Mouse (Mus musculus) thymus, adult 2 months (tissue): Measurements from ENCODE around the gene Gramd1b. TPM values are rescaled to one million over a fixed set of nuclear protein-coding genes. Genes with fewer than 3 reads are reported as not detected.

Experiments
- DNase-seq: peaks from one replicate; pipeline ENCODE4 v3.0.0; 2021
- H3K27ac ChIP-seq: fragments of 200-500 bp; 2 replicates; pipeline ENCODE4 v1.5.1; 2012; ENCODE audit warnings: low read length, control low read depth; ENCODE audit not compliant: control insufficient read depth, insufficient read depth
- H3K27me3 ChIP-seq: fragments of 200-500 bp; 2 replicates; pipeline ENCODE4 v1.6.1; 2012; ENCODE audit warnings: mild to moderate bottlenecking, low read length, moderate library complexity, mixed read lengths; ENCODE audit not compliant: control insufficient read depth, insufficient read depth
- H3K36me3 ChIP-seq: fragments of 200-500 bp; 2 replicates; pipeline ENCODE4 v1.6.1; 2012; ENCODE audit warnings: mild to moderate bottlenecking, low read length, moderate library complexity; ENCODE audit not compliant: control insufficient read depth, insufficient read depth
- H3K4me1 ChIP-seq: fragments of 200-500 bp; replicated peaks from 2 replicates; pipeline ENCODE4 v1.6.1; 2012; ENCODE audit warnings: low read length; ENCODE audit not compliant: control insufficient read depth, insufficient read depth
- H3K4me3 ChIP-seq: fragments of 200-500 bp; 2 replicates; pipeline ENCODE4 v1.5.1; 2012; ENCODE audit warnings: mild to moderate bottlenecking, low read length, control low read depth, moderate library complexity; ENCODE audit not compliant: control insufficient read depth, insufficient read depth
- CTCF ChIP-seq: fragments of 200-500 bp; IDR thresholded peaks from 2 replicates; pipeline ENCODE4 v1.5.1; 2012; ENCODE audit warnings: mild to moderate bottlenecking, control low read depth, low read length, moderate library complexity, borderline replicate concordance; ENCODE audit not compliant: control insufficient read depth, poor library complexity, insufficient read depth; ENCODE audit errors: extremely low read depth
- POLR2A ChIP-seq: fragments of 200-500 bp; IDR thresholded peaks from 2 replicates; pipeline ENCODE4 v1.6.1; 2012; ENCODE audit warnings: mild to moderate bottlenecking, low read length, control low read depth, moderate library complexity; ENCODE audit not compliant: control insufficient read depth, poor library complexity, insufficient read depth; ENCODE audit errors: extremely low read depth
- WGBS: fragments of 180-500 bp; shearing (Covaris S2); methylation state at CpG from one replicate; pipeline ENCODE4 v1.1.7; 2018; 5-methylcytosine and 5-hydroxymethylcytosine counted together
- polyA plus RNA-seq: library from polyadenylated mRNA; depleted of rRNA; stranded (reverse); fragments of >200 nt; gene quantifications from 2 replicates; pipeline ENCODE4 v1.2.3, GENCODE M21; 2012

Gene Gramd1b
- polyA plus RNA-seq, 1 experiment: 43.0 TPM

GRCm38 (mm10) chr9:40438731-40439526 is 92.3 kb downstream of the Gramd1b start:
- Histone ChIP-seq H3K27ac (no peak overlapping the region), H3K36me3 (no peaks in the 10 kb centered on the region), H3K4me1 (0 out of 2 replicates have a peak, but pooled peaks cover 3% of the 10 kb centered on the region), H3K4me3 (no peak overlapping the region), H3K27me3 (no peaks in the 10 kb centered on the region)
- no peak for TF ChIP-seq POLR2A
- no peak for TF ChIP-seq CTCF
- DNase-seq: no peak
- 87% methylated on average over 12 of the region's 12 CpGs for WGBS

GRCm38 (mm10) chr9:40437891-40438290 is 93.3 kb downstream of the Gramd1b start:
- Histone ChIP-seq H3K36me3 (no peaks in the 10 kb centered on the region), H3K4me1 (0 out of 2 replicates have a peak, but pooled peaks cover 3% of the 10 kb centered on the region), H3K27ac (no peak overlapping the region), H3K27me3 (no peaks in the 10 kb centered on the region), H3K4me3 (no peak overlapping the region)
- DNase-seq: no peak
- TF ChIP-seq POLR2A: no peak
- no peak for TF ChIP-seq CTCF
- 97% methylated on average over 7 of the region's 7 CpGs for WGBS

DNA sequence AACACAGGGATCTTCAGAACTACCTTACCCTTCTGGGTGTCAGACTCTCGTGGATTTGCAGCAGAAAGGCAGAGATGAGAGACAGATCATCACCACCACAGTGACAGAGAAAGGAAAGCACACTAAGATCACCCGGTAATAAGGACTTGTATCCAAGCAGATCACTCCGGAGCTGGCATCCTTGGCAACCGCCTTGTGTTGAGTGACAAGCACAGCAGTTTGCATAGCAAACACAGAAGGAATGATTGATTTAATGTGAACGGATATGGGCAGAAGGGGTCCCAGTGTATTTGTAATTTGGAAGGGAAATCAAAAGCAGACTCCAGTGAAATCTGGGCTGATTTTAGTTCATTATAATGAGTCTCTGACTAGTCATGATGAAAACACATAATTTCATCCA is 97.9 kb downstream of the Gramd1b start:
- no peak overlapping the region for H3K4me3 ChIP-seq
- TF ChIP-seq CTCF: no peak
- WGBS: 95% methylated on average over 5 of the region's 5 CpGs
- H3K27me3 ChIP-seq: no peaks in the 10 kb centered on the region
- 0 out of 2 replicates have a peak, but pooled peaks cover 2% of the 10 kb centered on the region for H3K4me1 ChIP-seq
- no peaks in the 10 kb centered on the region for H3K36me3 ChIP-seq
- no peak for DNase-seq
- no peak overlapping the region for H3K27ac ChIP-seq

DNA sequence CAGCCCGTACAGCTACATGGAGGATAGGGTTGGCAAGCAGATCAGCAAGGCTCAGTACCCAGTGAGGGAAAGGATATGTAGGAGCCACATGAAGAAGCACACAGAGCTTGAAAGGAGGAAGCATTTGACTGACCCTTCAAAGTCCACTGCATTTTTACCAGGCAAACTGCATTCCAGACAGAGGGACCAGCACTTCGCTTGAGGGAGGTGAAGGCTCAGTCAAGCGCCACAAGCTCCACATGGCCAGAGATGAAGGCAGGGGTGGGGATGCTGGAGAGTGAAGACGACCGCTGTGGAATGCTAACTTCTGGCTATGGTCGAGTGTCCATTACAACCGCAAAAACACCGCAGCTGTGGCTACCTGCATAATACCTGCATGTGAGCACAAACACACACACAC is 100.2 kb downstream of the Gramd1b start:
- 96% methylated on average over 8 of the region's 8 CpGs for WGBS
- Histone ChIP-seq H3K4me1 (0 out of 2 replicates have a peak, but pooled peaks cover 2% of the 10 kb centered on the region), H3K27ac (no peak overlapping the region), H3K27me3 (no peaks in the 10 kb centered on the region), H3K4me3 (no peak overlapping the region), H3K36me3 (no peaks in the 10 kb centered on the region)
- no peak for DNase-seq
- TF ChIP-seq POLR2A: no peak
- TF ChIP-seq CTCF: no peak

DNA sequence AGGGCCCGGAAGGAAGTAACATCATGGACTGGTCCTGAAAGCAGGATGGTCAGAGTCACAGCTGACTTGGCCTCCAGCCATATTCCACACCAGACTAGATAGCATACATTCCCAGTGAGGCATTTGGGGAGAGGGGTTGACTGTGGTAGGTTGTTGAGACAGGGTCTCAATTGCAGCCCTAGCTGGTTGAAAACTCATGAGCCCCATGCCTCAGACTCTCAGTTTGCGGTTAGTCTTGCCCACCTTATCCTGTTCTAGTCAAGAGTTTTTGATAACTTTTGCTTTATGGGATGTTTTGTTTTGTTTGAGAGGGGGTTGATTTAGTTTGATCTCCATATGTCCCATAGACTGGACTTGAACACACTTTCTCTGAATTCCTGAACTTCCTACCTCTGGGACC is 103.5 kb downstream of the Gramd1b start:
- Histone ChIP-seq H3K27me3 (no peaks in the 10 kb centered on the region), H3K36me3 (no peaks in the 10 kb centered on the region), H3K4me1 (peaks cover 7% of the 10 kb centered on the region), H3K27ac (no peak overlapping the region), H3K4me3 (no peak overlapping the region)
- no peak for DNase-seq
- TF ChIP-seq POLR2A (no peak), CTCF (no peak)
- WGBS: 95% methylated on average over 2 of the region's 2 CpGs

- no peak for TF ChIP-seq CTCF
- TF ChIP-seq POLR2A: no peak
Observed at GRCm38 (mm10) chr9:40426282-40426964, 104.8 kb downstream of the Gramd1b start.

More at GRCm38 (mm10) chr9:40426282-40426964, 104.8 kb downstream of the Gramd1b start:
- Histone ChIP-seq H3K27ac (no peak overlapping the region), H3K36me3 (no peaks in the 10 kb centered on the region), H3K27me3 (no peaks in the 10 kb centered on the region), H3K4me1 (peaks cover 11% of the 10 kb centered on the region), H3K4me3 (no peak overlapping the region)
- no peak for DNase-seq
- WGBS: 94% methylated on average over 9 of the region's 9 CpGs
